Mouse (Mus musculus): Measurements from ENCODE around the gene Inip.

Gene Inip

DNA sequence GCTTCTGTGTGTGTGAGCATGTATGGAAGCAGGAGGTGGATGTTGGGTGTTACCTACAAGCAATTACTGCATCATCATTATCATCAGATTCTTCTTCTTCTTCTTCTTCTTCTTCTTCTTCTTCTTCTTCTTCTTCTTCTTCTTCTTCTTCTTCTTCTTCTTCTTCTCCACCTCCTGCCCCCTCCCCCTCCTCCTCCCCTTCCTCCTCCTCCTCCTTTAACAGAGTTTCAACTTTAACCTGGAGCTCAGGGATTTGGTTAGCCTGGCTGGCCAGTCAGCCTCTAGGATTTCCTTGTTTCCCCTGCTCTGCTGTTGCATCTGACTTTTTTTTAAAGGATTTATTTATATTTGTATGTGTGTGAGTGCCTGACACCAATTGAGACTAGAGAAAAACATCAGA is at the start of gene Inip:
Inip (minus strand) TSS at position 101 of the 400 bp plus-strand sequence.
- DNase-seq (ENCODE audit: low spot score), result no peak

DNA sequence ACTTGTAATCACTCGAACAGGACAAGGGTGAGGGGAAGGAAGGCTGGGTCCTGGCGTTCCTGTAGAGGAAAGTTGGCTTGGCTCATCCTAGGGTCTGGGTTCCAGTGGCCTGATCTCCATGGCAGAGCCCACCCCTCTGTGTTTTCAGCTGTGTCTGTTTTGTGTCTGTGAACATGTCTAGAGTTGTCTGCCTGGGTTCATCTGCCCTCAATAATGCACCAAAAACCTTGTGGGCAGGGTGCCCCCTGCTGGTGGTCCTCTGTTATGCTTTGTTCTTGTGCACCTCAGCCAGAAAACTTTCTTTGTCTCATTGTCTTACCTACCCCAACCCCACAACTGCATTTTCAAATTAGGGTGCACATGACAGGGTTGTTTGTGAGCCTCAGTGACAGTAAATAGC is 48.8 kb upstream of the Inip start:
- peak; percentile 74 for DNase-seq (ENCODE audit: low spot score)

DNA sequence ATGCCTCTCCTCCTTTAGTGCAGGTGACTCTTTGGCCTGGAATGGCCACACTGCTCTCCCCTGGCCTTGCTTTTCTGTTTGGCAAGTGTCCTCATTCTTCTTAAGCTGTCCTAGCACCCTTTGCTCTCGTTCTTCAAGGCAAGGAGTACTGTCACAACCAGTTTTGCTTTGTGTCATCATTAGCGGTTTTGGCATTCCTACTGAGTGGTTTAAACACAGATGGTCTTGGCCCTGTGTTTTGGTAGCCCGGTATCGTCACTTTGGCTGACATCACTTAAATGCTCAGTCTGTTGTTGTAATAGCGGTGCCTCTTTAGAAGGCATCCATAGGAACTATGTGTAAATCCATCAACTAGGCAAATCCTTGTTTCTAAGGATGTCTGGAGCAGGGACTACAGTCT is 46.1 kb upstream of the Inip start:
- no peak for DNase-seq (ENCODE audit: low spot score)

DNA sequence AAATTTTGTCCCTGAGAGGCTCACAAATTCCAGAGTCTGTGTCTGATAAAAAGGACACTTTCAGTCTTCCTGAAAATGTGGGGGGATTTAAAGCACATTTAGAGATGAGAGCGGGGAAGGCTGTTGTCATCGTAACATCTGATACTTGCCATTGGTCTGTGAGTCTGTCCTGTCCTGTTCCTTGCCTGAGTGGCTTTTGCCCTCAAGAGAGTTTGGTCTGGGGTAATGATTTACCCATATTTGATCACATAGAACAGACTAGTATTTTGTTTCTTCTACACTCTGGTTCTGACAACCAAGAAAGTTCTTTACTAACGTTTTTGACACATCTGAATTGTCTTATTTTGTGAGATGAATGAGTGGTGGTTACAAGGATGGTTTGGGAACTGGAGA is 43.9 kb upstream of the Inip start:
- DNase-seq (ENCODE audit: low spot score), result no peak

GRCm38 (mm10) chr4:59844460-59845244 is 43.3 kb upstream of the Inip start:
- no peak for DNase-seq (ENCODE audit: low spot score)

GRCm38 (mm10) chr4:59837659-59838058 is 36.3 kb upstream of the Inip start:
- no peak for DNase-seq (ENCODE audit: low spot score)

DNA sequence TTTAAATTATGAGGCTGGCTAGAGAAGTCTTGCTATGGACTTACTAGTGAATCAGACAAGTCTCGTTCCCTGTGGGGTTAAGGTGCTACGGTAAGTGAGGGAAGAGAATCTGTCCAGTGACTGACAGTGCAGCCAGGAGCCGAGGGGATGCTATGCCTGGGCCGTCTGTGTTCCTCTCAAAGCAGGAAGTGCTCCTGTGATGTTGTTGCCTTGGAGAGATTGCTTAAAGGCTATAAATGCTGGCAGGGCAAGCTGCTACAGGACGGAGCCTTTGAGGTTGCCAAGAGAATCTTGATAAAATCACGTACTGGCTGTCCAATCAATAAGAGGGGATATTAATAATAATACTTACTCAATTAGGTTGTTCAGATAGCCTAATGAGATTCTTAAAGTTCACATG is 31.4 kb upstream of the Inip start:
- no peak for DNase-seq (ENCODE audit: low spot score)

- DNase-seq (ENCODE audit: low spot score), result no peak
These were observed 29.6 kb upstream of the Inip start for GRCm38 (mm10) chr4:59831038-59831437.

- no peak for DNase-seq (ENCODE audit: low spot score)
These were observed 27.7 kb upstream of the Inip start for GRCm38 (mm10) chr4:59829072-59829471.

- DNase-seq (ENCODE audit: low spot score), result no peak
These were observed 25.0 kb upstream of the Inip start for GRCm38 (mm10) chr4:59826381-59826780.

GRCm38 (mm10) chr4:59825634-59826033 is 24.2 kb upstream of the Inip start:
- no peak for DNase-seq (ENCODE audit: low spot score)

GRCm38 (mm10) chr4:59824860-59825259 is 23.5 kb upstream of the Inip start:
- DNase-seq (ENCODE audit: low spot score), result peak; percentile 9

DNA sequence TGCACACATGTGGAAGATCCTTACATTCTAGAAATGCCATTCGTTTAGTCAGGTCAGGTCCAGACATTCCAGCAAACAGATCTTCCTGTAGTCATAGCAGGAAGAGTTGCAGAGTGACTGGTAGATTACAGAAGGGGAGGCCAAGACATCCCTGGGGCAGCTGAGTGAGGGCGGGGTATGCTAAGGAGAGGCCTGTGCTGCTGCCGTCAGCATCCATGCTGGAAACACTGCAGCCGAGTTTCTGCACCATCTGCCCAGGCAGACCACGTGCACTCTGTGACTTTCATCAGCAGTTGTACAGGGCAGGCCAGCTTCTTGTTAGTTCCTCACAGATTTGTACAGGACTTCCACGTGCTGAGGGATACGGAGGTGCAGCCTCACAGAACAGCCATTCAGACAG is 22.1 kb upstream of the Inip start:
- no peak for DNase-seq (ENCODE audit: low spot score)

- no peak for DNase-seq (ENCODE audit: low spot score)
These were observed 20.7 kb upstream of the Inip start for GRCm38 (mm10) chr4:59822119-59822518.

DNA sequence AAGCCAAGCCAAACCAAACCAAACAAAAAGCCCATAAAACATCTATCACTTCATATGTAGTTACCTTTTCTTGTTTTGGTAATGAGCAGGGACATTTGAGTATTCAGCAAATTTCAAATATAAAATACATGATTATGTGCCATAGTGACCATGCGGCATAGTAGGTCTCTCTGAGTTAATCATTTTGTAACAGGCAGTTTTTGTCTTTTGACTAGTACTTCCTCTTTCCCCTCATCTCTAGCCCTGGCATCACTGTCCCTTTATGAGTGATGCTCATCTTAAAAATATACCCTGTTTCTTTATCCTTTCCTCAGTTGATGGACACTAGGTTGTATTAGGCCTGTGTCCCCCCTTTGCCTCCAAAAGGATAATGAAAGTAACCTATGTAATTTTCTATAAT is 20.1 kb upstream of the Inip start:
- DNase-seq (ENCODE audit: low spot score), result no peak

GRCm38 (mm10) chr4:59819477-59820022 is 18.2 kb upstream of the Inip start:
- DNase-seq (ENCODE audit: low spot score), result no peak

DNA sequence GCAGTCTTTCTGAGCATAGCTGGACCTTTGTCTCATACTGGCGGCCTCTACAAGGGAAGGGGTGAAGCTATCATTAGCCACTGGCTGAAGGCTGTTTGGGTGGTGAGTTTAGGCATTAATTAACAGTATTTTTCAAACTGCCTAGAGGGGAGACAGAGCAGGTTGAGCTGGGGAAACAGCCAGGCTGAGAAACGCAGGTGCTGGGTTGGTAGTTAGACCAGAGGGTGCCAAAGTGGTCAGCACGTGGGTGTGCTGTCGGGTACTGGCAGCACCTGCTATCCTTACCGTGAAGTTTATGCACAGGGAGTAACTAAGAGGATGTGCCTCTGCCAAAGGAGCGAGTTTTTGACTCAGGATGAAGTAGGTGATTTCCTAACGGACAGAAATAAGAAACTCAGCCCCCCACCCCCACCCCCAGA is 17.7 kb upstream of the Inip start:
- DNase-seq (ENCODE audit: low spot score), result no peak

DNA sequence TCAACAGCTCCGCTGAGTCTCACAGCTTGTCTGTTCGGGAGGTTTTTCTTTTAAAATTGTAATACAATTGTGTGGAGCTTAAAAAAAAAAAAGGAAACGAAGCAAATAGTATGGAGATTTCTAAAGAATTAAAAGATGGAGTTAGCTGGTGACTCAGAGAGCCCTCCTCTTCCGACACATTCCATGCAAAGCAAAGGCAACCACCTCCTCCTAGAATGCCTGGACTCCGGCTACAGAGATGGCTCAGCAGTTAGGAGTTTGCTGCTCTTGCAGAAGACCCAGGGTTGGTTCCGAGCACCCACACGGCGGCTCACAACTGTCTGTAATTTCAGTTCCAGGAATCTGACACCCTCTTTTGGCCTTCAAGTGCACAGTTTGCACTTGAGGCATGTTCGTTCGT is 17.1 kb upstream of the Inip start:
- no peak for DNase-seq (ENCODE audit: low spot score)

DNA sequence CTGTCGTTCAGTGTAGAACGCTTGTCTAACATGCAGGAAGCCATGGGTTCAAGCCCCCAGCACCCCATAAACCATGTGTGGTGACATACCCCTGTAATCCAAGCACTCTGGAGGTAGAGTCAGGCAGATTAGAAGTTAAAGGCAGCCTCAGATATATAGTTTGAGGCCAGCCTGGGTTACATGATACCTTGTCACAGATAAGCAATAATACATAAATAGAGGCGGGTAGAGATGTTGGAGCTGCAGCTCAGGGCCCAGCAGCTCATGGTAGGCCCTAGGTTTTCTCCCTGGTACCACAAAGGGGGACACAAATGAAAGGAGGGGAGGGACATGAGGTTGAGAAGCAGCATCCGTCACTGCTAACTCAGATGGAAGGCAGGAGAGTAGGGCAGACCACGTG is 16.4 kb upstream of the Inip start:
- DNase-seq (ENCODE audit: low spot score), result no peak

- DNase-seq (ENCODE audit: low spot score), result no peak
These were observed 15.1 kb upstream of the Inip start for GRCm38 (mm10) chr4:59816477-59816876.

GRCm38 (mm10) chr4:59816016-59816415 is 14.6 kb upstream of the Inip start:
- DNase-seq (ENCODE audit: low spot score), result no peak

- DNase-seq (ENCODE audit: low spot score), result no peak
These were observed 13.9 kb upstream of the Inip start for GRCm38 (mm10) chr4:59815121-59815810.

DNA sequence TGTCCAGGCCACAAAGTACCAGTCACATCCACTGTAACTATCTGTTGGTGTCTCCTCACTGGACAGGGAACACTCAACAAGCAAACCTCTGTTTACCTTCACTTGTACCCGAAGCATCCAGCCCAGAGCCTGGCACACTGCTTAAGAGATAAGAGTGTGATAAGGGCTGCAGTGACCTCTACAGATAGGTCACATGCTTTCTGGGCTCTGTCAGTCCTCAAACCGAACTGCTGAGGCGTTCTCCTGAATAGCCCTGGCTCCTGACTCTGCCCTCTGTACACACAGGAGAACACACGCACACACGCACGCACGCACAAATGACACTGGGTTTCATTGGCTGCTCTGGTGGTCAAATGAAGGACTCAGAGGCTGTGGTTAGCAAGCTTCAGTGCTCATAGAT is 12.7 kb upstream of the Inip start:
- DNase-seq (ENCODE audit: low spot score), result no peak

Data from T-cell, adult 2 months (primary cell).